Mouse (Mus musculus) cerebellum, adult 11-12 months (tissue): Measurements from ENCODE around the gene Vmn1r204.
"Not testable (repeated sequence)": the region's sequence is repeated elsewhere in the genome, so short reads cannot be mapped to it uniquely, and the experiment has no call there.

ENCODE experiments used
- DNase-seq: peaks from one replicate; pipeline ENCODE4 v3.0.0; 2022

The Vmn1r204 gene

DNA sequence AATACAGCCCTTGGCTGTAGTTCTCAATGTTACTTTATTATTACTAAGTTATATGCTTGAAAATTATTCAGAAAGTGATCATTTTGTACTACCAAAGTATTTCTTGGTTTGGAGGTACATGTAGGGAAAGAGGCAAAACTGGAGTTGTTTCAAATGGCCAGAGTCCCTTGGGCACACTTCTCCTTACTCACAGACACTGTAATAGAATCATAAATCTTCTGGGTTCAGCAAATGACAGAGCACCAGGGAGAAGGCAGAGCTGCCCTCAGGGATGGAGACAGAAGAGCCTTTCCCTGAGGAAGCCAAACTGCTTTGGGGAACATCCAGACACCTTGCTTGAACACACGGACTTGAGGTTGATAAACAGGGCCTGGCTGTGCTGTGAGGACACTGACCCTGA, at the start of gene Vmn1r204:
Gene Vmn1r204, plus strand, starts transcription at position 301 of the 400 bp plus-strand sequence.
- not testable (repeated sequence) for DNase-seq

DNA sequence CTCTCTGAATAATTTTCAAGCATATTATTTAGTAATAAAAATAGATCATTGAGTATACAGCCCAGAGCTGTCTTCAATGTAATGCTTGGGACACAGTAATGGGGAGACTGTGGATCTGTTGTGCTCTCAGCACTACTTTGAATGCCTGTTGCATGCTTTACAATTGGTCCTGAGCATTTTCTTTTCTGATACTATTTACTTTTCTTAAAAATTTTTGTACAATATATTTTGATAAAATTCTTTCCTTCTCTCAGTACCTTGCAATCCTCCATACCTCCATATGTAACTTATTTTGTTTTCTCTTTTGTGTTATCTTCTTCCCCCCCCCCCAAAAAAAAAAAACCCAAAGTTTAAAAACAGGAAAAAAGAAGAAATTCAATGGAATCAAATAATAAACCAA, 47.7 kb upstream of the Vmn1r204 start, which contains the start of gene Vmn1r202:
Gene Vmn1r202, minus strand, starts transcription at position 101 of the 400 bp plus-strand sequence.
- DNase-seq = no peak

DNA sequence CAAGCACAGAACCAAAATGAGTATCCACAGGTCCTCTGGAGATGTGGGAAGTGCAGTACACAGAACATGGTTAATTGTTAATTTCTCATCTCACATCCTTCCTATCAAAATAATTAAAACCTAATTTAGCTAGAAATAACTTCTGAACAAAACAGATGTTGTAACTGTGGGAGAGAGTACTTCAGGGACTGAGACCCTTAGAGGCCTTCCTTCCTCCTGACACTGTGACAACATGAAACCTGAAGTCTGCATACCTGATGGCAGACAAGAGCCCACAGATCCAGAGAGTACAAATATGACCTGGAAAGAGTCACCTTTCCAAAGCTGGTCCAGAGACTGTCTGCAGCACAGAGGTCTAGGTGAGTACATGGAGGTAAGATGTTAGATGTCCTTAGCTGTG, 35.2 kb upstream of the Vmn1r204 start, which contains the start of gene Vmn1r203:
Gene Vmn1r203, plus strand, starts transcription at position 301 of the 400 bp plus-strand sequence.
- DNase-seq = no peak

DNA sequence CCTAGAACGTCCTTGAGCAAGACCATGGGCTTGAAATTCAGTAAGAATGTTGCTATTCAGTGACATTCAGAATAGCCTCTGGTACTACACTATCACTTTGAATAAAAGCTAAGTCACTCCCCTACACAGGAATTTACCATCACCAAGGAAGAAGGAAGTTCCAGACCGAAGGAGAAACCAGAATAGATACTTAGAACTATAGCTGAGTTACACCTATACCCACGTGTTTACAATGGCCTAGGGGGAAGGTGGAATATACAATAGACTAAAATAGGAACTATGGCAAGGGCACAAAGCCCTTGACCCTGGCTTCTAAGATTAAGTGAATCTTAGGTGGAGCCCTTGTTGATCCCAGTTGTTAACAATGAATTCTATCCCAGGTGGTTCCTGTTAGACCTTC, 21.9 kb downstream of the Vmn1r204 start:
- DNase-seq = not testable (repeated sequence)

DNA sequence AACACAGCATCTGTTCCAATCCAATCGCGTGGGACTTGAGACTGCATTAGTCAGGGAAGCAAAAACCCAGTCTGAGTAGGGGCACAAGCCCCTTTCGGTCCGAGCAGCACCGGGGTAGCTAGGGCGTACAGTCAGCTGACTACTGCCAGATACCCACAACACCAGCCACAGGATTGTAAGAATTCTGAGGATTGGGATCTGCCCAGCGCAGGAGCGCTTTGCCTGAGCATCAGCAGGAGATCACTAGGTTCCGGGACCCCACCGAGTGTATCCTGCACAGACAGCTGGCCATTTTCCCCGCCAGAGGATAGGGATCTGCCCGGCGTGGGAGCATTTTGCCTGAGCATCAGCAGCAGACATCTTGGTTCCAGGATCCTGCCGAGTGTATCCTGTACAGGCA, 30.3 kb downstream of the Vmn1r204 start:
- not testable (repeated sequence) for DNase-seq

DNA sequence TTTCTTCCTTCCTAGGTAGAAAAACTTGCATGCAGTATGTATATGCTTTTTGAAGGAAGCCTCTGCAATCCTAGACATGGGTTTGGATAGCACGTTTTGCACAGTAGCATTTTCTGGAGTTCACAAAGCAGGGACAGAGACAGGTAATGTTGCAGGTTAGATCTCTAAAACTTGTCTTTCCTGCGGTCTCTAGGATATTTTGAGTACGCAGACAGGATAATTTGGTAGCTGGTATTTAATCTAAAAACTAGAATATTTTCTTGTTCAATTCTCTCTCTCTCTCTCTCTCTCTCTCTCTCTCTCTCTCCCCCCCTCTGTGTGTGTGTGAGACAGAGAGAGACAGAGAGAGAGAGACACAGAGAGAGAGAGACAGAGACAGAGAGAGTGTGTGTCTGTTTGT, 39.9 kb downstream of the Vmn1r204 start, which contains the start of gene Vmn1r205:
Gene Vmn1r205, minus strand, starts transcription at position 101 of the 400 bp plus-strand sequence.
- no peak for DNase-seq
